Mouse (Mus musculus) heart, adult 18-20 months (tissue): ENCODE measurements around the gene Olfr914. TPM values are rescaled to one million over a fixed set of nuclear protein-coding genes. Genes with fewer than 3 reads are reported as not detected.

Source experiments
- DNase-seq, 2 experiments: peaks; one replicate each; pipeline ENCODE4 v3.0.0; 2021 to 2022; ENCODE audit warnings: mixed read lengths in 1 of 2
- long read RNA-seq, 2 experiments: library from polyadenylated mRNA; stranded (forward); transcript quantifications; one replicate each; pipeline ENCODE4 v2.0.0; 2021
- total RNA-seq, 2 experiments: library from RNA; stranded (reverse); gene quantifications; 2 replicates each; pipeline ENCODE4 v1.2.3; 2021

The Olfr914 gene
- total RNA-seq: not detected
- long read RNA-seq, experiment 1: 0 reads
- long read RNA-seq, experiment 2: 0 reads

DNA sequence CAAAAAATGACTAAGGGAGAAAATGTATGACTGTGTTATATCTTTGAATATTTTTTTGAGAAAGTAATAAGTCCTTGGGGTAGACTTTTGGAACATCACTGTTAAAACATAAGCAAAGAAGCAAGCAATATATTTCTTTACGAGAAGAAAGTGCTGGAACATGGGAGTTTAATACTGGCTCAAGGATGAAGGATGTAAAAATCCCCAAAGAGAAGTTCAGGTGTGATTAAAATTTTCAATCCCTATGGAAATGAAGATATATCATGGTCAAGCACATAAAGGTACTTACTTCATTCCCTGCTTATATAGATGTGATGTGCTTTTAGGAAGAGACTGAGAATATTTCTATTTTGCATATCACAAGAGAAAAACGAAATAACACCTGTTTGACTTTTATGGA lies at the start of gene Olfr914:
Gene Olfr914 (plus strand): TSS at position 301 of the 400 bp plus-strand sequence.
- DNase-seq: no peak

DNA sequence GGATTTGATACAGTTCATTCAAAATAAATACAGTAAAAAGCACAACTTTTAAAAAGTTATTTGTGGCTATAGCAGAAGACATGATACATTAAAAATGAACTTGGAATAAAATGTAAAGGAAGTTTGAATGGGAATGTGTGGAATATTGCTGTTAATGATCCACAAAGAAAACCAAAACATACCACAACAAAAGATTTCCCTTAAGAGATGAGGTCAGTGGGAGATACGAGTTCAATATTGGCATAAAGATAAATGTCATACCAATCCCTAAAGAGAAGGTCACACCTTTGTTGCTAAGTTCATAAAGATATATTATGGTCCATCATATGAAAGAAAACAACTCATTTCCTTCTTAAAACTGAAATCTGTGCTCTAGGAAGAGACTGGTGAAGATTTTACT lies 25.0 kb upstream of the Olfr914 start, which contains the start of gene Olfr912:
Gene Olfr912 (plus strand): TSS at position 301 of the 400 bp plus-strand sequence.
- no peak for DNase-seq

DNA sequence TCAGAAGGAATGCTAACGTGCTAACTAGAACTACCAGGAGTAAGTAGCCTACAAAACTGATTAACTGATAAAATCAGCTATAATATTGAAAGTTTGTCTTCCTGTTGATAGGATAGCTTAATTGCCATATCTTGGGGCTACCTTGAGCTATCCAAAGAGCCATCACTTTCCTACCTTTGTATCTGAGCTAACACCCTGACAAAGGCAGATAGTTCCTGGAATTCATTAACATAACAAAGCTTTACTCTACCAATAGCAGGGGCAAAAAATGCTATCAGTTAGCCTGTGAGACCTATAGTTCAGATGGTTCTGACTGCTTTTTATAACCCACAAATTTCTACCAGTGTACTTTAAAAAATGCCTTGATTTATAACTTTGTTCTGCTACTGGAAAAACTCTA lies 13.8 kb upstream of the Olfr914 start:
- DNase-seq: no peak

DNA sequence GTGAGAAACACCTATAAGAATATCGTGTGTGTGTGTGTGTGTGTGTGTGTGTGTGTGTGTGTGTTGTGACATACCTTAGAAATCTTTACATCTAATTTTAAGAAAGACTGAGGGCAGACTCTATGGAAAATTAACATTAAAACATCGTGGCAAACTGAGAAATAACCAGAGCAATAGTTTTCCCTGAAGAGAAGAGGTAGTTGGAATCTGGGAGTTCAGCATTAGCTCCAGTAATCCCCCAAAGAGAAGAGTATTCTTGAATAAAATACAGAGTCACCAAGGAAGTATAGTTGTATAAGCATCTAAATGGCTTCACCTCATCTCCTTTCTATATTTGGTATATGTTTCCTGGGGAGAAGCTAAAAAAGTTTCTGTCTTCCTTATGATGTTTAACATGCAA lies 12.4 kb upstream of the Olfr914 start, which contains the start of gene Olfr913:
Gene Olfr913 (plus strand): TSS at position 301 of the 400 bp plus-strand sequence.
- no peak for DNase-seq

DNA sequence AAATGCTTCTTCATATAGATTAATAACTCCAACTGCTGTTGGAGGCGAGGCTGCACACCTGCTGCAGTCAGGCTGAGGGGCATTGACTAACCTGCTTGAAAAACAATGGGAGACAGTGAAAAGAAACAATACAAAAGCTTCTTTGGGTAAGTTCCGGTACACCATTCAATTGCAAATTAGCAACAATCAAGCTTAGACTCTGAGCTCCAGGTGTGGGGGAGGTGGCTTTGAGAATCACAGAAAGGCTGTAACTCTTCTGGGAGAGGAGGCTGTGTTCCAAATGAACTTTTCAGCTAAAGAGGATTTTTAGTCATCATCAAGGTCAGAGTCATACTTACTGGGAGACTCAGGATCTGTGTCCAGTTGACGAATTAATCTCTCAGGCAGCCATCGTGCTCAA lies 27.5 kb downstream of the Olfr914 start:
- DNase-seq: no peak

DNA sequence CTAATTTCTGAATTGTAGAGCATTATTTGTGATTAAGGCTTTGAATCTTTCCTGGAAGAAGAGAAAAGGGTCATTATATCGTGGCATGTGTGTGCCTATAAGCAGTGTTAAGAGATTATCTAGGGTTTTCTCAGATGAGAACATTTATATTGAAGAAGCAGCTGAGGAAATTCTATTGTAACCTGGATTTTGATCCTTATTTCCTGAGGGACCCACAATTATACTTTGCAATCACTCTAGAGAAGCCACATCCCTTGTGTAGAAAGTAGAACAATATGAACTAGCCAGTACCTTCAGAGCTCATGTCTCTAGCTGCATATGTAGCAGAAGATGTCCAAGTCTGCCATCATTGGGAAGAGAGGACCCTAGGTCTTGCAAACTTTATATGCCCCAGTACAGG lies 54.9 kb downstream of the Olfr914 start, which contains the start of gene Olfr916:
Gene Olfr916 (minus strand): TSS at position 101 of the 400 bp plus-strand sequence.
- no peak for DNase-seq

Other genes starting within 250 kb of the Olfr914 start
- gene Olfr250, start 238.2 kb upstream of the Olfr914 start, total RNA-seq: not detected
- not detected for gene Olfr251, start 228.0 kb upstream of the Olfr914 start, total RNA-seq
- gene Olfr147, start 203.4 kb upstream of the Olfr914 start, total RNA-seq: not detected
- not detected for gene Olfr901, start 175.6 kb upstream of the Olfr914 start, total RNA-seq
- not detected for gene Olfr902, start 157.4 kb upstream of the Olfr914 start, total RNA-seq
- not detected for gene Olfr904, start 142.0 kb upstream of the Olfr914 start, total RNA-seq
- gene Olfr905, start 134.0 kb upstream of the Olfr914 start, total RNA-seq: not detected
- not detected for gene Olfr906, start 118.0 kb upstream of the Olfr914 start, total RNA-seq
- not detected for gene Olfr907, start 109.3 kb upstream of the Olfr914 start, total RNA-seq
- gene Olfr911-ps1, start 83.5 kb upstream of the Olfr914 start, total RNA-seq: not detected
- not detected for gene Olfr910, start 67.3 kb upstream of the Olfr914 start, total RNA-seq
- gene Olfr912, start 24.9 kb upstream of the Olfr914 start, total RNA-seq: not detected
- gene Olfr913, start 12.3 kb upstream of the Olfr914 start, total RNA-seq: not detected
- gene Olfr916, start 54.8 kb downstream of the Olfr914 start, total RNA-seq: not detected
- not detected for gene Olfr917, start 60.7 kb downstream of the Olfr914 start, total RNA-seq
- not detected for gene Olfr918, start 69.5 kb downstream of the Olfr914 start, total RNA-seq
- not detected for gene Olfr919, start 98.6 kb downstream of the Olfr914 start, total RNA-seq
- 10 to 100 TPM; 21.9 to 27.3 TPM for gene Vwa5a, start 113.2 kb downstream of the Olfr914 start, total RNA-seq
- under 1 TPM; 0.05 TPM for gene Olfr920, start 147.2 kb downstream of the Olfr914 start, total RNA-seq
- gene Olfr921, start 168.0 kb downstream of the Olfr914 start, total RNA-seq: not detected
- gene Olfr922, start 209.5 kb downstream of the Olfr914 start, total RNA-seq: not detected
- not detected for gene Olfr923, start 221.4 kb downstream of the Olfr914 start, total RNA-seq
- not detected for gene Olfr924, start 239.3 kb downstream of the Olfr914 start, total RNA-seq
- gene Olfr26, start 250.0 kb downstream of the Olfr914 start, total RNA-seq: not detected